Mouse (Mus musculus) heart, adult 18-20 months (tissue): Measurements from ENCODE around the gene Med12l. TPM values are rescaled to one million over a fixed set of nuclear protein-coding genes. Genes with fewer than 3 reads are reported as not detected.
A peak's percentile ranks its signal among the peaks of the same experiment; 100 is the strongest.

Experiments
- DNase-seq, 2 experiments: peaks; one replicate each; pipeline ENCODE4 v3.0.0; 2021 to 2022; ENCODE audit warnings: mixed read lengths in 1 of 2
- long read RNA-seq, 2 experiments: library from polyadenylated mRNA; stranded (forward); transcript quantifications; one replicate each; pipeline ENCODE4 v2.0.0; 2021
- total RNA-seq, 2 experiments: library from RNA; stranded (reverse); gene quantifications; 2 replicates each; pipeline ENCODE4 v1.2.3; 2021

Med12l gene
- total RNA-seq, result 1 to 10 TPM; 6.6 to 8.1 TPM
- long read RNA-seq, experiment 1, partial matches to known transcripts, result 0 of 1 reads
- long read RNA-seq, experiment 1, other reads (novel, unspliced or antisense), result 1 of 1 reads
- long read RNA-seq, experiment 2, result 0 reads

DNA sequence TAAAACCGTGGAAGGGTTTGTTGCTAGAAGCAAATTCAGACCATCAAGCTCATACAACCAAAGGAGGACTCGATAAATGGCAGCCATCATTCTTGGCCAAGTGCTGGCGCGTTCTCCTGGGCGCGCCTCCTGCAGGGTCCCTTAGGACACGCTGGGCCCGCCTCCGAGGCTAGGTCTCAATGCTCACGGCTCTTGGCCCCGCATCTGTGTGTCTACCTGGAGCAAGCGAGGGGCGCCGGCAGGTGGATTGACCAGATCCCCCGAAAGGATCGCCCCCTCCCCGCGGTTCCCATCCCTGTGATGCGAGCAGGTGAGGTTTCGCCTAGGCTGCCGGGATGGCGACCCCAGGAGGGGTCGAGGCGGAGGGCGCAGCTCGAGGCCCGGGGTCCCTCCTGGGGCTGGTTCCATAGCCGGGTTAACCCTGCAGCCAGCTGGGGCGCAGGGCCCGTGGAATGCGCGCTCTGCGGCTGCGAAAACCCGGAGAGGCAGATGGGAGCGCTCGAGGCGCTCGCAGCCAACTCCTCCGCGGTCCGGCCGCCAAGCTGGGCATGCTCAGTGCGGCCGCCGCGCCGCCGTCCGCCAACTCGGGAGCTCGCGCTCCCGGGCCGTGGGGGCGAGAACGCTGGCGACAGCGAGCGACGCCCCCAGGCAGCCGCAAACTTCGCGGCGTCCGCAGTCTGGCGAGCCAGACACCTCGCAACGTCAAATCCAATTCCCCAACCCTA lies at the start of gene Med12l:
Med12l (plus strand) TSS at position 555 of the 725 bp plus-strand sequence.
- peak; percentile 58 to 66 for DNase-seq

GRCm38 (mm10) chr3:58961166-58961565 lies 44.5 kb upstream of the Med12l start:
- no peak for DNase-seq

- no peak for DNase-seq
These were observed 28.2 kb upstream of the Med12l start for GRCm38 (mm10) chr3:58977413-58977812.

DNA sequence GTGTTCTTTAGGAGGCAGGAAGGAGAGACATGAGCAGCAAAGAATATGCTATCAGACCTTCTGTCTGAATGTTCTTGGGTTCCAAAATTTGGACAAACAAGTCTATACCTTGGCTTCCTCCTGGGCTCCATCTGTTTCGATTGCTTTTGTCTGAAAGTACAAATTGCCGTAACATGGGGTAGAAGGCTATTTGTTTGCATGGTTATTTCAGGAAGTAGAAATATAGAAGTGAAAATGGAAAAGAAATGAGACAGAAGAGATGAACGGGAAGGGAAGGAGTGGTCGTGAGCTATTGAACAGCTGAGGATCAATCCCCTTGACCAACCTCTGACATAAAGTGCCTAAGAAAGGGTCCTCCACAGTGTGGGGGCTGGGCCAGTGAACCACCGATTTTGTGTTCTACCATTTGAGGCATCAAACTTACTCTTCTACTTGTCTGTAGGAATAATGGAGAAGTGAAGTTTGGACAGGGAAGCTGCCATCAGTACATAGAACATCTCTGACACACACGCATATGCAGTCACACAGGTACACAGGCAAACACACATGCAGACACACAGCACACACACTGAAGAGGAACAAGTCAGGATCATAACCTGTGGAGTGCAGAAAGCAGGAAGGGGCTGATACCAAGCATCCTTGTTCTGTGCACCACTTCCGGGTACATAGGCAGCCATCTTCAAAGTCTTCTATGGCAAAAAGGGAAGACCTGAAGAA lies 27.6 kb upstream of the Med12l start:
- no peak for DNase-seq

DNA sequence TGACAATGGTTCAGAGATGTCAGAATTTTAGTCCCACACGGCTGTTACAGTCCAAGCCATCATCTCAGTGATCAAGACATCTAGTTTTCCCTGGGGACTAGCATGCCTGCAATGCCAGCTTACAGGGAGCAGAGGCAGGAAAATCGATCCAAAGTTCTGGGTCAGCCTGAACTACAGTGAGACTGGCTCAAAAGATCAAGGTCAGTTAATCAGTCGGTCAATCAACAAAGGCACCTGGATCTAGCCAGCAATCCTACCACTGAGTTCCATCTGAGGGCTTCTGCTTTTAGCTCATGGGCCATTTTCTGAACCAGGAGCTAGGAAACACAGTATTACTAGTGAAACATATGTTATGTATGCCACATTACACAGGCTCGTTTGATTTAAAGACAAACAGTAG lies 25.0 kb upstream of the Med12l start:
- no peak for DNase-seq

GRCm38 (mm10) chr3:58982896-58983837 lies 22.5 kb upstream of the Med12l start:
- DNase-seq, result peak; percentile 61 to 83

DNA sequence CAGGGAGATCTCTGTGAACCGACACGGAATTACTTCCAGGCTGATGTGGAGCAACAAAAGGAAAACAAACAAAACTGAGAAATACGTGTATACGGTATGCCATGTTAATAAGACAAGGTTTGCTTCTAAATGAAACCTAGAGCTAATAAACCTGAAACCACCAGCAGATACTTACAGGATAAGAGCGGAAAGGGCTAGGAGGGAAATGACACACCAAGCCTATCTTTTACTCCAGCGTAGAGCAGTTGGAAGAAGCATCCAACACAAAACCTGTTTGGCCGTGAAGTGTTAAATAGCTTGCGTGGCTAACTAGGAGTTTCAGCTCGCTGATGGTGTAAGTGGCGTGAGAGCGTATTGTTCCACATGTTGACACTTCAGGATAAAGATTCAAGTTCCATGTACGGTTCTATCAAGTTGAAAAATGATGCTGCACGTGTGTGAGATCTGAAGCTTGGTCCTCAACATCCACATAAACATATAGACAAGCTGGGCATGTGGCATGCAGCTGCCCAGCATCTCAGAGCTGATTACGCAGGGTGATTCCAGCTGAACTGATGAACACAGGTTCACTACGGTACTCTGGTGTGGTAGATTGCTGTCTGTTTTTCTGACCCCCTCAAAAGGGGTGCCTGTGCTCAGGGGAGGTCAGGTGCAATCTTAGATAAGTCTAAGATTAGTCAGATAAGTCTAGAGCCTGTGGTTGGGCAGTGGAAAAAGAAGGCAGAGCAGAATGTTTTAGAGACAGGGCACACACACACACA lies 21.6 kb upstream of the Med12l start:
- no peak for DNase-seq

GRCm38 (mm10) chr3:58985816-58986215 lies 19.8 kb upstream of the Med12l start:
- no peak for DNase-seq

DNA sequence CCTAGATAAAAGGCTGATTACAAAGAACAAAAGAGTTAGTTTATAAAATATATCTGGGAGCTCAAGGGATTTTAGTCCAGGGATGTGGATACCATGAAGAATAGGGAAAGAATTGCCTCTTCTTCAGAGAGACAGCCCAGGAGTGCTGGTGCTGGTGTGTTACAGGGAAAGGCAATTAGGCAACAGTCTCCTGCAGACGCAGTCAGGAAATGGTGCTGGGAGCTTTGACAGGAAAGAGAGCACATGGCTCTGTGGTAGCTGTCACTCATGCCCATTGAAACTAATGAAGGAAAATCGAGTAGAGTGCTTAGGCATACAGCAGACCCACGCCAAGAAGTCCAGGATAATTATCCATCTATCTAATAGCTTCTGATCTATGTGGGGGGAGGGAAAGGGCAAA lies 16.3 kb upstream of the Med12l start:
- no peak for DNase-seq

GRCm38 (mm10) chr3:58990556-58990955 lies 15.1 kb upstream of the Med12l start:
- no peak for DNase-seq

DNA sequence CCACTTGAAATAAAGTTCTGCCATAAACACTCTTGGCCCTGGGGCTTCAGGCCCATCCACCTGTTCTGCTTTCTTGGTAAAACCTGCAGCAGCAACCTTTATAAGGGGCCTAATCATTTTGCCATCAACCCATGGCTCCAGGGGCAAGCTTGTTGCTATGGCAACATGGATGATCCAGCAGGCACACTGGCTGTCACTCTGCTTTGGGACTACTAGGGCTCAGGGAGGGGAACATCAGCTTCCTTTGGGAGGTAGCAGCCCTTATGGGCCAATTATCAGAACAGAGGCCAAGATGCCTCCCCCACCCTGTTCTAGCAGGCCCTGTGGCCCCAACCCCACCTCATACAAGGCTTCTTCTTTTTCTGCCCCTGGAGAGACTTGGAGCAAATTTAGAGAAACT lies 13.5 kb upstream of the Med12l start:
- no peak for DNase-seq

DNA sequence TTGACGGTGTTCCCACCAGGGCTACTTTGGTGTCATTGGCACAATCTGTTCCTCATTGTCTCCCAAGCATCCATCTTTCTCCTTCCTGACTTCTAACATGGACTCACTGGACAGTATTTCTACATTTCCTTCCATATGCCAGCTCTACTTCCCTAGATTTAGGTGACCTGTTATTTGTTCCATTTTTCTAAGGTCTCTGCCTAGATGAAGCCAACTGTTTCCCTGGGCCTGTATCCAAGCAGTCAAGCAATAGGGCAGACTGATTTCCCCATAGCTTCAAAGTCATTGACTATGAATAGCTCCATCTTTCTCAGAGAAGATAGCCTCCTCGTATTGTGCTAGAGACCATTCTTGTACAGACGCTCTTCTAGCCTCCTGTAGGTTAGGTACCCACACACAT lies 12.0 kb upstream of the Med12l start:
- no peak for DNase-seq

DNA sequence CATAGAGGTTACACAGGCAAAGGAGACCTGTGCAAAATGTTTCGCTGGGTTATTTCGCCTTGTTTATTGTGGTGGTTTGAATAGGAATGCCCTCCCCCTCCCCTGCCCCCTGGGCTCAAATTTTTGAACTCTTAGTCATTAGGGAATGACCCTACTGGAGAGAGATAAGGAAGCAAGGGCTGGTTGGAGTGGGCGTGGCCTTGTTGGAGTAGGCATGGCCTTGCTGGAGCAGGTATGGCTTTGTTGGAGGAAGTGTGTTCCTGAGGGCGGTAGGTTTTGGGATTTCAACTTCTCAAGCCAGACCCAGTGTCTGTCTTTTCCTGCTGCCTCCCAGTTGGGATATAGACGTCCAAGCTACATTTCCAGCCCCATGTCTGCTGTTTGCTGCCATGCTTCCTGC lies 1.9 kb upstream of the Med12l start:
- DNase-seq, result no peak

DNA sequence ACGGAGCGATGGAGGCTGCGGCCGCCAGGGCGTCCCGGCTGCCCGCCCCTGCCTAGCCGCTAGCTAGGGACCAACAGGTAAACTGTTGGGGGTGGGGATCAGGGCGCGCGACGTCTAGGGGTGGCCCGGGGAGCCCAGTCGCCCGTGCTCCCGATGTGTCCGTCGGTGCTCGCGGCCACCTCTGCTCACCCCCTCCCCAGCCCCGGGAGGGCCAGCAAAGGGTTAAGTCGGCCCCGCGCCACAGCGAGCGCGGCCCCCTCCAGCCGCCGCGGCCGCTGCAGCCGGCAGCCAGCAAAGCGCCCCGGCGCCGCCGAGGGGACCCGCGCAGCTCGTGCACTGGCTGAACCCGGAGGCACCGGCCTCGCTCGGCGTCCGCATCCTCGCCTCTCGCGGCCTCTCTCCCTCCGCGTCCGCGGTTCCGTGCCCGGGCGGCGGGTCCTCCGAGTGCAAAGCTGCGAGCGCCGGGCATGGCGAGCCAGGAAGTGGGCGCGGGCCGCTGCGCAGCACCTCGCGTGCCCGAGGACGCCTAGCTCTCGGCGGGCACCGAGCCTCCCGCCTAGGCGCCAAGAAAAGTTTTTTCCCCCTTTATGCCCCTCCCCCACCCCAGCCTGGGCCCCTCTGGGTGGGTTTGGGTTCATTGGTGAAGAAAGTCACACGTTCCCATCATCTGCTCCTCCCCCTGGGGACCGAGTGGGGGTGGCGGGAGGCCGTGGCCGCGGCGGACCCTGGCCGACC lies 538 bp downstream of the Med12l start:
- DNase-seq, result peak; percentile 7 to 54

DNA sequence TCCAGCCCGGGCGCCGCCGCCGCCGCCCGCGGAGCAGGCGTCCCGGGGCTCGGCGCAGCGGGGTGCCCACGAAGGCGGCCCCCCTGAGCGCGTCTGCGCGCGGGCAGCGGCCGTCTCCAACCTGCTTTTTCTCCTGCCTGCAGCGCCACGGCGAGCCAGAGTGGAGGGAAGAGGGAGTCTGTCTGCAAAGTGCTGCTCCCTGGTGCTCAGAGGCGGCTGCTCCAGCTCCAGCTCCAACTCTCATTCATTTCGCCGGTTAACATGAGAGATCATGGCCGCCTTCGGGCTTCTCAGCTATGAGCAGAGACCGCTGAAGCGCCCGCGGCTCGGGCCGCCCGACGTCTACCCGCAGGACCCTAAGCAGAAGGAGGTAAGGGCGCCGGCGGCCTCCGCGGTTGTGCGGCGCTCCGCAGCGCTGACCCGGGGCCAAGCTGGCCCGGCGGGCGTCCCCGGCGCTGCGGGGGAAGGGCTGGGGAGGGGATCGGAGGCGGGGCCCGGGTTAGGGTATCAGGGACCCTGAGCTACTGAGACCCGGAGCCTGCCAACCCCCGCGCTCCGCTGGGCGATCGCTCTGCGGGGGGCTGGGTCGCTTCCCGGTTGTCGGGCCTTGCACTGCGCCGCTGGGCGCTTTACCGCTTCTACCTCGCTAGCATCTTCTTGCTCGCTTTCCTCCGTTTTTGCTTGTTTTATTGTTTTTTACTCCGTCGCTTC lies 1.3 kb downstream of the Med12l start:
- DNase-seq, result peak; percentile 71

- no peak for DNase-seq
These were observed 4.7 kb downstream of the Med12l start for GRCm38 (mm10) chr3:59010276-59010675.

DNA sequence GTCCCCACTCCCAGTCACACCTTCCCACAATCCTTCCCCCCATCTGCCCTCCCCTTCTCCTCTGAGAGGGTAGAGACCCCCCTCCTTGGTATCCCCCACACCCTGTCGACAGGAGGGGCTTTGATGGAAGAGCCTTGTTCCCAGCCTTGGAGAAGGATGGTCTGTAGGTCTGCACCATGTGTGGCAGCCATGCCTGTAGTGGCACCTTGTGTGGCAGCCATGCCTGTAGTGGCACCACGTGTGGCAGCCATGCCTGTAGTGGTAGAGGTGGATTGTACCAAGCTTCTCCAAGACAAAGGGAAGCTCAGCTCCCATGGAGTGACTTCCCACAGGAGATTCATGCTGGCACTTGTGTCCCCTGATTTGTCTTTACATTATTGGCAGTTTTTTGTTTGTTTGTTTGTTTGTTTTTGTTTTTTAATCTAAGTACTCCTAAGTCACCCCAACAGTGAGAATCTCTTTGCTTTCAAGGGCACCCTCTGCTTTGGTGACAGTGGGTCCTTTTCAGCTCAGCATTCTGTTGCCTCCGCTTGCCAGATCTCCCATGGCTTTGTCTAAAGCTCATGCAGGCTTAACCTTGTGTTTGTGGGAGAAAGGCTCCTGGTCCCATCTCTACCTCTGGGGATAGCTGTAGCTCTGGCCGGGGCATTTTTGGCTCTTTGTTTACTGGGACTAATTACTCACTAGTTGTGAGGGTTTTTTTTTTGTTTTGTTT lies 10.2 kb downstream of the Med12l start:
- DNase-seq, result no peak

GRCm38 (mm10) chr3:59016501-59016900 lies 10.9 kb downstream of the Med12l start:
- no peak for DNase-seq

- DNase-seq, result no peak
These were observed 15.6 kb downstream of the Med12l start for GRCm38 (mm10) chr3:59021236-59021635.

GRCm38 (mm10) chr3:59022251-59022650 lies 16.6 kb downstream of the Med12l start:
- no peak for DNase-seq
